Mouse (Mus musculus): ENCODE results near the gene 1700010I14Rik. TPM values are rescaled to one million over a fixed set of nuclear protein-coding genes. Genes with fewer than 3 reads are reported as not detected.

Gene 1700010I14Rik
- total RNA-seq (2017): 10.3 and 10.5 TPM in 2 replicates

DNA sequence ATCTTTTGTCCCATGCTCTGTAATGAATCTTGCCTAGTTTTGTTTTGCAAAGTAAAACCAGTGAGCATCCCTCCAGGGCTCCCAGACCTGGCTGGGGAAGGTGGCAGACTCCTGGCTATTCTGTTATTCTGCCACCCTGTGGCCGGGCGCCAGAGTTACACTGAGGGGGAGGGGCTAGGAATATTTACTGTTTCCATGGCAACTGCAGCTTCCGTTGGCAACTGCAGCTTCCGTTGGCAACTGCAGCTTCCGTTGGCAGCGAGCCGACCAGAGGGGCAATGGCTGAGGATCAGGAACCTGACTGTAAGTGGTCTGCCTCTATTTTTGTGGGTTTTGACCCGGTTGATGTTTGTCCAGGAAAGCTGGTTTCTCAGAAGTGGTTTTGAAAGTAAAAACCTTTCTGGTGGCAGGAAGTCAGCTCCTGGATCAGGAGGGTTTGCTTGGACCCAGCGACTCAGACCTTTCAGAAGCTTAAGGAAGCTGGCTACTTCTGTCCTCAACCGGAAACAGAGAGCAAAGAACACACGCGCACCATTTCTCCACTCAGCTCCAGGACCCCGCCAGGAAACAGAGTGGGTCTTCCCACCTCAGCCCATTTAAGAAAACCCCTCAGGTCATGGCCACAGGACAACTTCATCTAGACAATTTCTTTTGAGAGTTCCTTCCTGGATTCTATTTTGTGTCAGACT lies at the start of gene 1700010I14Rik:
Gene 1700010I14Rik (plus strand): TSS at position 215 of the 689 bp plus-strand sequence.
- peak; percentile 91 for ATAC-seq (ENCODE audit: extremely low read depth, insufficient number of reproducible peaks, low FRiP score, poor library complexity, severe bottlenecking)

DNA sequence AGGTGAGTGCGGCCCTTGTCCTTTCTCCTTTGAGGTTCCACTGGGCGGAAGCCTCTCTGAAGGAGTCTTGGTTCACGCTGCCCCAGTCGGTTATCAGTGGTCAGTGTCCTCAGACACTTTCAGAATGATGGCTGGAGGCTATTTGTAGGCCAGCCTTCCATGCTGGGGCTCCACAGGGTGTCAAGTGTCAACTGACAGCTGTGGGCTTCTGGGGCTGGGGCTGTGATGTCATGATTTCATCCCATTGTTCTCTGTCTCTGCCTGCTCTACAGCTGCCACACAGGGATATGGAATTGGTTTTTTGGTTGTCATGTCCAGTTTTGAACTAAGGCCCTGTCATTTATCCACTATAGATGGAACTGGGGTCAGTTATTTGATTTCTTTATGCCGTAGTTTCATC lies 36.5 kb upstream of the 1700010I14Rik start:
- no peak for ATAC-seq (ENCODE audit: extremely low read depth, insufficient number of reproducible peaks, low FRiP score, poor library complexity, severe bottlenecking)

DNA sequence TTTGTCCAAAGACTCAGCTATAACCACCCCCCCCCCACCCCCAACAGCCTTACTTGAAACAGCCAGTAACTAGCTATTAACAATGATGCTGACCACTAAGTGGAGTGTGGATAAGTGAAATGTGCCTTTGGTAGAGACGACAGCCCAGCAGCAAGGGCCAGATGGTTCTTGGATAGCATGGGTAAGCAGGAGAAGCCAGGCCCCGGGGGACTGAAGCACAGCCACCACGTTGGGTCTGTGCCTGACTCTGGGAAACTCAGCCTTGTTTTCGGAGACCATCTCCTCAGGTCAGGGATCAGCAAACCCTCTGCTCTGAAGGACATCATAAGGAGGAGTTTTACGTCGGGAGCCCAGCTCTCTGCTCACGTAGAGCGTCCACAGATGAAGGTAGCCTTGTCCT lies 35.2 kb upstream of the 1700010I14Rik start:
- no peak for ATAC-seq (ENCODE audit: extremely low read depth, insufficient number of reproducible peaks, low FRiP score, poor library complexity, severe bottlenecking)

DNA sequence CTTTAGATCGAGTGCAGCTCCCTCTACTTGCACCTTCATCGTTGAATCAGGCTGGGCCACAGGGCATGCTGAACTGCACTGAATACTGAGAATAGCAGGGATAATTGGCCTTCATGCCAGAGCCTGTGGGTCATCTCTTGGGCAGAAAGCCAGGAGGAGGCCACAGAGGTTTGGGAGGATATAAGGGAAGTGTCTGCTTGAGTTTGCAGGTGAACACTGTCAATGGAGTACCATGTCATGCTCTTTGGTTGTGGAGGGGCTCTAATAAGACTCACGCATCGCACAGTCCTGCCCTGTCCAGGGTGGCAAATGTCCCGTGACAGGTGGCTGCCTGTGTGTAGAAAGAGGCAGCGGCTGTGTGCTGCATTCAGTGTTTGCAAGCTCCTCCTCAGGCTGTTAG lies 30.0 kb upstream of the 1700010I14Rik start:
- ATAC-seq (ENCODE audit: extremely low read depth, insufficient number of reproducible peaks, low FRiP score, poor library complexity, severe bottlenecking): no peak

DNA sequence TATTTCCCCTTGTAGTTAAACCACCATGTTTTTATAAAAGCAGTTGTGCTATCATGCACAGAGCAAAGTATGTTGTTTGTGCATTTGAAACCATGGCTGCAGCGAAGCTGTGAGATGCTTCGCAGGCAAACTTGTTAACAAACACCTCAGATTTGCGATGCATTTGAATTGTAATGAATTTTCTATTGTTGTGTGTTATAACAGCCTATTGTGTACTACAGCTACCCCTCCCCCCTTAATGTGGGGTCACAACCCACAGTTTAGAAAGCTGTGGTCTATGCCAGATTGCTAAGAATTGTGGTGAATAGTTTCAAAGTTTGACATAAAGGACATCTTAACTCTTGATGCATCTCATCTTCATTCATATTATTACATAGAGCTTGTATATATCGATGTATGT lies 27.7 kb upstream of the 1700010I14Rik start:
- no peak for ATAC-seq (ENCODE audit: extremely low read depth, insufficient number of reproducible peaks, low FRiP score, poor library complexity, severe bottlenecking)

DNA sequence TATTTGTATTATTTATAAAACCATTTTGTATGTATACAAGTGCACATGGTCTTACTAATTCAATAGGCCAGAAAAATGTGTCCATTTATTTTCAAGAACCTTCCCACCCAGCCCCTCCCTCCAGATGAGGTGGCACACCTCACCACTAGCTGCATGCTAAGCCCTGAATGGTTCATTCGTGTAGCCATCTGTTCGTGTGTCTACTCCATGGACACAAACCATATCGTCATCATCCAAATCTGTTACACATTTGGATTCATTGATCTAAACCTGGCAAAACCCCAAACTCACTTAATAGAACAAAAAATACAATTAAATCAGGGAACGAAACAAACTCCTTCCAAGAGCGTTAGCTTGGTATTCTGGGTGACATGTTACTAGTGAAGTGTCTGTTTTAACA lies 27.0 kb upstream of the 1700010I14Rik start:
- no peak for ATAC-seq (ENCODE audit: extremely low read depth, insufficient number of reproducible peaks, low FRiP score, poor library complexity, severe bottlenecking)

DNA sequence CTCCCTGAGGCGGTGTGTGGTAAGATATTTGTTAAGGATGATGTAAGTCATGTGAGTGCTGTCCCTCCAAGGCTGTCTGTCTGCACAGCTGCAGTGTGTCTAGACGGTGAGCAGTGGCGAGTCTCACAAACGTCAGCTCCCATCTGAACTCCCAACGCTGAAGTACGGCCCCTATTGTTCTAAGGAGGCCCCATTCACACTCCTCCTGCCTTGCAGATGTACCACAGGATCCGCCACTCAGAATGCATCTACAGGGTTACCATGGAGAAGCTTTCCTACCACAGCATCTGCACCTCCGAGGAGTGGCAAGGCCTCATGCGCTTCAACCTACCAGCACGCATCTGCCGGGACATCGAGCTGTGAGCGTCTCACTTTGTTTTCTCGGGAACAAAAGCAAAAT lies 26.5 kb upstream of the 1700010I14Rik start:
- no peak for ATAC-seq (ENCODE audit: extremely low read depth, insufficient number of reproducible peaks, low FRiP score, poor library complexity, severe bottlenecking)

DNA sequence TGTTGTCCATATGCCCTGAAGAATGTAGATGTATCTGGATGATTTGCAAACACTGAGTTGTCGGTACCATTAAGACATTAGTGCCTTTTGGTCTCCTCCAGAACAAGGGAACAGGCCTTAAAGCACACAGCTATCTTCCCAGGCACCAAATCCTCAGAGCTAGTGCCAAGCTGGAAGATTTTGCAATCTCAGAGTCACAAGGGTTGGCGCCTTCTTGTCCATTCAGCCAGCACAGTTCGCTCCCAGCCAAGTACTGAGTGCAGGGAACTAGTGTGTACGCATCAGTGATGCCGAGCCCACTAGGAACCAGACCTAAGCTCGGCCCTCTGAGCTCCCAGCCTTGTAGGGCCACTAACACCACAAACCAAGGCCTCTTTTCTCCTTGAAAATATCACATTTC lies 23.0 kb upstream of the 1700010I14Rik start:
- no peak for ATAC-seq (ENCODE audit: extremely low read depth, insufficient number of reproducible peaks, low FRiP score, poor library complexity, severe bottlenecking)

DNA sequence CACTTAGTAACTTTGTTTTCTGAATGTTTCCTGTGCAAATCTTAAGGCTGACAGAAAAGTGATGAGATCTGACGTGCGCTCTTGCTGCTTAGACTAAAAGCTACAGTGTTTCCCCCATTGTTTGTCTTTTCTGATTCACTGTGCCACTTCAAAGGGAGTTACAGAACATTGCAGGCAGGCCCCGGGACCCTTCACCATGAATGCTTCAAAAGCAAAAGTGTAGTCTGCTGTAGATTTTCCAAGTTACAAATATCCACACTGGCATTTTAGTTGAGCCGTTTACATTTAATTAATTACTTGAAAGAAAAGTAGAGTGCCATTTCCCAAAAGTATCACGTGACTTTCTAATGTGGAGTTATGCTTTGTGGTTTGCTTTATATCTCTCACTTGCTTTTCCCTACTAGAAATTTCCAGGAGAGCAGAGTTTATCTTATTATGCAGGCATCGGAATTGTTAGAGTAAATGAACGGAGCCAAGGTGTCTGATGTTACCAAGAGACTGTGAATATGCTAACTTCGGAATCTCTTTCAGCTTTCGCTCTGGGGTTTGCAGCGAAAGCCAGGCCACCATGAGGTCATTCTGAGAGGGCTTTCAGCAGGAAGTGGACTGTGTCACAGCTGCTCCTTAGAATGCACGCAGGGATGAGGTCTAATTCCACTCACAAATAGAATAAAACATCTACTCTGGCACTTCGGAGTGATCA lies 15.8 kb upstream of the 1700010I14Rik start:
- ATAC-seq (ENCODE audit: extremely low read depth, insufficient number of reproducible peaks, low FRiP score, poor library complexity, severe bottlenecking): no peak

DNA sequence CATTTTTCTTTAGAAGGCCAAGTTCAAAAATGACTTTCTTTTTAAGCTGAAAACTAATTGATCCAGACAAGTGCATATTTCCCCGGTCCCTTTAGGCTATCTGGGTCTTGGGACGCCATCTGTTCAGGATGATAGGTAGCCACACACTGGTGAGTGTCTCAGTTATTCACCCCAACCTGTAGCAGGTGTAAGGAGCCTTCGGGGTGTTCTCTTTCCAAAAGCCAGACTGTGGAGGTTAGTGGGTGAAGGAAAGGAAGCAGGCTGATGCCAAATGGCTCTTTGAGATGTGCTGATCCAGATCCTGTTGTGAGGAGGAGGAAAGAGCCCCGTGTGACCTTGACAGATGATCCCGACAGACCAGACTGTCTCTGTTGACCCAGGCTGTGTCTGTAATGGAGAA lies 14.8 kb upstream of the 1700010I14Rik start:
- no peak for ATAC-seq (ENCODE audit: extremely low read depth, insufficient number of reproducible peaks, low FRiP score, poor library complexity, severe bottlenecking)

DNA sequence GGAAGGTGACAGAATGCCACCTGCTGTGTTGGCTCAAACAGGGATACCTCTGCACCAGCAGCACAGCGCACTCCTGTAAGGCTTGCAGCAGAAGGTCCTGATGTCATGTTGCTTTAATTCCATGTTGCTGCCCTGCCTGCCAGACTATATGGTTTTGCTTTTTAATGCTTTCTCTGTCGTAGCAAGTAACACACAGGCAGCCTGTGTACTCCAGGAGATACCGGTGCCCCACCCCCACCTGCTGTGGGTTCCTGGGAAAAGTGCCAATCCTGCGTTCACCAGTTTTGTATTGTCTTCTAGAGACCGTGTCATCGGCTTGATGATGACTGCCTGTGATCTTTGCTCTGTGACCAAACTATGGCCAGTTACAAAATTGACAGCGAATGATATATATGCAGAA lies 13.7 kb upstream of the 1700010I14Rik start:
- ATAC-seq (ENCODE audit: extremely low read depth, insufficient number of reproducible peaks, low FRiP score, poor library complexity, severe bottlenecking): no peak

DNA sequence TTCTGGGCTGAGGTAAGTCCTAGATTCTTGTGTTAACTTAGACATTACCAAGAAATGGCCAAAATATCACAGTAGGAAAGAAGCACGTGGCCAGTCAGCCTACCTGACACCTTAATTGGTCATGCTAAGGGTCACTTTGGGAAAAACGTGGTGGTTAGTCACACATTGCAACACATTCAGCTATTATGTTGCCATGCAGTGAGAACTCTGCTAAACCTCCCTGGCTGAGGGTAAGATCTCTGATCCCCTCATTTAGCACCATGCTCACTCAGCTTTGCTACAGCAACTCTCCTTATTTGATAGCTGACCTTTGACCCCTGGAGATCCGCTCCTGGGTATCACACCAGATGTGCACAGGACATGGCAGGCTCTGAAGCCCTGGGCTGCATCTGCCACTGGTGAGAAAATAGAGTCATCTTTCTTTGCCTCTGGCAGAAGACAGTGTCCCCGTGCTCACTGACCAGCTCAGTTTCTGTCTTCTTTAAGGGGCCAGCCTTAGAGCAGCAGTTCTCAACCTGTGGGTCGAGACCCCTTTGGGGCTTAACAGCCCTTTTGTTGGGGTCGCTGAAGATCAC lies 13.2 kb upstream of the 1700010I14Rik start:
- no peak for ATAC-seq (ENCODE audit: extremely low read depth, insufficient number of reproducible peaks, low FRiP score, poor library complexity, severe bottlenecking)

DNA sequence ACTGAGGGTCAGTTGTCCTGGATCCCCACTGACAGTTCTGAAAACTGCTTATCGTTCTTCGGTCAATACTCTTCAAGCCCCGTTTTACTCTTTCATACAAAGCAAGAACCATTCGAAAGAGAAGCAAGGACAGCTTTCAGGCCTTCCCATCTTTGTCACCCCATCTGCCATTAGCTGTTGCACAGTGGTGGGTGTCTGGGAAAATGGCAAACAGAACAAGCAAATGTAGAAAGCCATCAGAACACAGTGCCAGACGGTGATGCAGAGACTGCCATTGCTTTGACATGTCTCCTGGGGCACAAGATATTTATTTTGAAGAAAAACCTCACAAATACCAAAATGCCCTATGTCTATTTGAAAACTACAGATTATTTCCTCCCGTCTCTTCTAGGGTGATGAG lies 11.4 kb upstream of the 1700010I14Rik start:
- ATAC-seq (ENCODE audit: extremely low read depth, insufficient number of reproducible peaks, low FRiP score, poor library complexity, severe bottlenecking): no peak

DNA sequence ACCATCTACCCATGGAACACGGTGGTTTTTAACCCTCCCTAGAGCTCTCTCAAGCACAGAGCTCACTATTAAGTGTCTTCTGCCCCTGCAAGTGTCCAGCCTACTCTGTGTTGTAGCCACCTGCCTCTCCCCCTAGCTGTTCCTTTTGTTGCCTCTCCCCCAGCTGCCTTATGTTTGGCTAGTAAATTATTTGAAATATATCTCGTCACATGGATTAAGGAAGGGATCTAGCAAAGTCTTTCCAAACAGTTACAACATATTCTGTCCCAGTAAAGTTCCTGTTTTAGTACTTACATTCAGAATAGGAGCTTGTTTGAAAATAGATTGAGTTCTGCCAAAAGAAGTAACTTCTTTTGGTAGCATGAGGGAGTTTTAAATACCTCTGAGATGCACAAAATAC lies 10.9 kb upstream of the 1700010I14Rik start:
- no peak for ATAC-seq (ENCODE audit: extremely low read depth, insufficient number of reproducible peaks, low FRiP score, poor library complexity, severe bottlenecking)

DNA sequence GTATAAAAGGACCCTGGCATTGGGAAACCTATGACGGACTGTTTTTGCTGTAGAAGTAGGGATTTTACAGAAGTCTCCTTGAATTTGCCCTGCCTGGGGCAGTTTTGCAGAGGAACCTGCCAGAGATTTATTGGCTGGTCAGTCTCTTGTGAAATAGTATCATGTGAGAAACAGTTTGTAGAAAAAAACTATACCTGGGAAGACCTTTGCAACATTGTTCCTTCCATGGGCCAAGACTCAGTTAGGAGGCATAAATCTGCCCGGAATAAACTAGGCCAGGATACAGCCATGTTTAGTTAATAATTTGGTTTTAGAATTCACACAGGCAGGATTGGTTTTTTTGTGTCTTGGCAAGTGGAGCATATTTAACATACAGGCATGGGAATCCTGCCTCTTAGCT lies 4.6 kb upstream of the 1700010I14Rik start:
- ATAC-seq (ENCODE audit: extremely low read depth, insufficient number of reproducible peaks, low FRiP score, poor library complexity, severe bottlenecking): no peak

DNA sequence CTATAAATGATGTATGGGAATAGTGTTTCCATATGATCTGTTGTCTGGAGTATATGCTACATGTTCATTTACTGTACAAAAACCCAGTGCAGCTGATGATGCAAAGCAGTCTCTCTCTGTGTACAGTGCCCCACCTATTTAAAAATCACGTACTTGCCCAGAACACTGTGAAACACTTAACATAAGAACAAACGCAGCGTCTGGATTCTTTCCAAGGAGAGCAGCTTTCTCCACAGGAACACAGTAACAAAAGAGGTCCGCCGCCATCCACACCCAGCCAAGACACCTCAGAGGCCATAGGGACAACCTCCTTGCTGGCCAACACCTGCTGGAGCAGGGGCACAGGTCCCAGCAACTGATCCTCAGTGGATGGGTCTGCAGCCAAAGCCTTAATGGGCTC lies 2.4 kb upstream of the 1700010I14Rik start:
- ATAC-seq (ENCODE audit: extremely low read depth, insufficient number of reproducible peaks, low FRiP score, poor library complexity, severe bottlenecking): no peak

DNA sequence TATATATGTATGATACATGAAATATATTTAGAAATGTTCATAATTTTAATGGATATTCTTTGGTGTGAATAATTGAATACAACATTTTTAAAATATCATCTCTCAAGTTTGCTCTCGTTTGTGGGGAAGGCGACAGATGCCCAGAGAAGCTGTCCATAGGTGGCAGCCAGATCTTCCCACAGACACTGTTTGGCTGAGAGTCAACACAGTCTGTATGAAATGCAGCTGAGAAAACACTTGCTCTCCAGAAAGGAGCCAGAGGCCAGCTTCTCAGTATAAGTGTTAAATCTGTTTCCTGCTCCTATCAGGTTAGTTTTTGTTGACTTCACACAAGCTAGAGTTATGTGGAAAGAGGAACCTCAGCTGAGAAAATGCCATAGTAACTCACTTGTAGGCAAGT lies 1.6 kb upstream of the 1700010I14Rik start:
- no peak for ATAC-seq (ENCODE audit: extremely low read depth, insufficient number of reproducible peaks, low FRiP score, poor library complexity, severe bottlenecking)

DNA sequence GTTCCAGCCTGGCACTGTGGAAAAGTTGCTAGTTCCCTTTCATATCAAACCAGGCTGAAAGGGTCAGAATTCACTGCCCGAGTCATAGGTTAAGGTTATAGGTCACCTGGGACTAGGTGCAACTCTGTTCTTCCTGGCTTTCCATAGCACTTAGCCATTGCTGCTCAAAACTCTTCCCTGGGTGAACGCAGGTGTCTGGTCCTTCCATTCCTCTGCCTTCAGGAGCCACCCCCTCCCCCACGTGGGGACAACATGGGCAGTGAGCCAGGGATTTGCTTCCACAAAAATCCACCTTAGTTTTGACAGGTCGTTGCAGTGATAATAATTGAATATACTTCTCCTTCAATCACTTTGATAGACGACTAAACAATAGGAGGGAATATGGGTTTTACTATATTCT lies 764 bp upstream of the 1700010I14Rik start:
- ATAC-seq (ENCODE audit: extremely low read depth, insufficient number of reproducible peaks, low FRiP score, poor library complexity, severe bottlenecking): no peak

DNA sequence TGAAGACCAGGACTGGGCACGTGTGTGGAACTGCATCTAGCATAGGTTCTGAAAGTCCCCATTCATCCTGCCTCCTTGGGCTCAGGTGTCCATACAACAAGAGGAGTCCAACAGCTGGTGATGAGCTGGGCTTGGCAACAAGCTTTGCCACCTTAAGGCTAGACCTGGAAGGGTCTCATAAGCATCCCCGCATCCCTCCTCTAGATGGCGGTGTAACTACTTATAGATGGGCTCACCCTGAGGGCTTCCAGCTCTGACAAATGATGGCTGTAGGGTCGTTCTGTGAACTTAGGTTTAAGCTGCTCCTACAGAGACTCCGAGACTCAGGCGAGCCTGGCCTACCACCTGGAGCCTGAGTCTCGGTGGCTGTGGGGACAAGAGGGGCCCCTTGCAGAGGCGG lies 3.0 kb downstream of the 1700010I14Rik start:
- ATAC-seq (ENCODE audit: extremely low read depth, insufficient number of reproducible peaks, low FRiP score, poor library complexity, severe bottlenecking): peak; percentile 30; the same call in 1 of the 2 replicates

DNA sequence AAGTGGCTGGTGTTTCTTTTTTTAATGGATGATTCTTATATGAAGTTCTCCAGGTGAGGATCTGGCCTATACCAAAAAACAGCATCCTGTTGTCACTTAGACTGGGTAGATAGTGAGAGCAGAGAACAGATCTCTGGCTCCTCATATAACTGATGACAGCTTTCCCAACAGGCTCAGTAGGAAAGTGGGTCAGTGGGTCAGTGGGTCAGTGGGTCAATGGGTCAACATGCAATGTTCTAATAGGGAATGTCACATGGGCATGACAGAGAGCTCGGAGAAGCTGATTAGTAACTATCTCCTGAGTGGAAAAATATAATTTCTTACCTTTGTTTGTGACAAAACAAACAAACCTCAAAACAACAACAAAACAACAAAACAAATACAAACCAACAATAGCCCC lies 7.2 kb downstream of the 1700010I14Rik start:
- ATAC-seq (ENCODE audit: extremely low read depth, insufficient number of reproducible peaks, low FRiP score, poor library complexity, severe bottlenecking): no peak
